Mouse (Mus musculus): ENCODE data around the gene E2f2. TPM values are rescaled to one million over a fixed set of nuclear protein-coding genes. Genes with fewer than 3 reads are reported as not detected.

Gene E2f2
- total RNA-seq, 2 experiments from 2014 or later, result 59.4 to 78.1 TPM

GRCm38 (mm10) chr4:136144126-136144926 lies 27.9 kb upstream of the E2f2 start:
- 0 out of 2 replicates have a peak, but pooled peaks have one; percentile 6 for ATAC-seq (ENCODE audit: poor library complexity, severe bottlenecking)

- ATAC-seq (ENCODE audit: poor library complexity, severe bottlenecking), result no peak
Measured at GRCm38 (mm10) chr4:136144927-136145292, 27.3 kb upstream of the E2f2 start.

DNA sequence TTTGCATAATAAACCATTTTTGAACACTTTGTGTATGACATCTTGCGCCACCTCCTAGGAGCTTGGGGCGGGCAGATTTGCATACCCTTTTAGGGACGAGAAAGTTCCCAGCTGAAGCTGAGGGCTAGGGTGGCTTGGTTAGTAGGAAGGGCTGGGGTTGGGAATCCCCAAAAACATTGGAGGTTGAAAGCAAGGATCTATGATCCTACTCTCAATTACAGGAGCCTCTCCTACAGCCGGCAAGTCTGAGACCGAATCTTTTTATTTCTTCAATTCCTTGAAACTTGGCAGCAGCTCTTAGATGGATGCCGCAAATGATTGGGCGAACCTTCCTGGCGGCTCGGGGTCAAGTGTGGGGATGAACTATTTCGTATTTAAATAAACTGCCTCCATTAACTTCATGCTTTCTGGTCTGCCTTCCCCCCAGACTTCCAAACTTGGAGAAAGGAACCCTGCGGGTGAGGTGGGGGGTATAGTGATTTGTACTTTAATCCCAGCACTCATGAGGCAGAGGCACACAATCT lies 26.8 kb upstream of the E2f2 start:
- ATAC-seq (ENCODE audit: poor library complexity, severe bottlenecking), result no peak

DNA sequence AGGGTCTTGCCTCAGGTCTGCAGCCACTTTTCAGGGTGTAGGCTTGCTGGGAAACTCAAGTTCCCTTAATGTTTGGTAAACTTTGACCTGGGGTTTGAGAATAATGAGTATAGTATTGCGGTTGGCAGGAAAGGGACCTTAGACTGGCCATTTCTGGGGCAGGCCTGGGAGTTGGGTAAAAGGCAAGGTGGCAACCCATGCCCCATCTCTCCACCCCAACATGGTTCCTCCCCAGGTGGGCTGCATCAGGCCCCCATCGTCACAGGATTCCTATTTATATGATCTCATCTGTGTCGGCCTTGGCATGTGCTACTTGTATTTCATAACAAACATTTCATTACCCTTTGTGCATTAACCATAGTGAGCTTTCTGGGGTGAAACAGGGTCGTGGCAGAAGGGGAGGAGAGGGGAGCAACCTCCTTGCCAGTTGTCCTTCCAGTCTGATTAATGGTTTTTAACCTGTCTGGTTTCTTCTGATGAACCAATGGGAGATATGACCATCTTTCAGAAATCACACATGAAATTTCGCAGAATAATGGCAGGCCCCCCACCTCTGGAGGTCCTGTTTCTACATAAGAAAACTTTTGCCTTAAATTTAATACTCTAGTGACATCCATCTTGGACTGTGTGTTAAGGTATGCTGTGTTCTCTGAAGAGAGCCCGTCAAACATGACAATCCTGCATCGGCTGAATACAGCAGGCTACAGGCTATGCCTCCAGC lies 26.0 kb upstream of the E2f2 start:
- no peak for ATAC-seq (ENCODE audit: poor library complexity, severe bottlenecking)

DNA sequence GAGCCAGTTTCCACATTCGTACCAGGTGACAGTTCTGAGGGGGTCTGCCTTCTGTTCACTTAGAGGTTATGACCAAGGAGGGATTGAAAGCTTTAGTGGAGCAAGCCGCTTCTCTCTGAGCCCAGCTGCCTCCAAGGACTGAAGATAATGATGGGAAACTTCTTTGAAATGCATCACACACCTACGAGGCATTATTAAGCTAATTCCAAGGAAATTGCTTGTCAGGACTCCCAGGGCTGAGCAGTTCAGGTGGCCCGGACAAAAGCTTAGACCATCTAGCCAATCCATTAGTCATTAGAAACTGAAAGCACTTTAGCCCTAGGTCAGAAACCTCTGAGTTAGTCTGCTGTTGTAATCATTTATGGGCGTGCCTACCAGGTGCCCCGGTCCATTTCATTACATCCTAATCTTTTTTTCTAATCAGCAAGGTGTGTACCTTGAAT lies 25.5 kb upstream of the E2f2 start:
- no peak for ATAC-seq (ENCODE audit: poor library complexity, severe bottlenecking)

DNA sequence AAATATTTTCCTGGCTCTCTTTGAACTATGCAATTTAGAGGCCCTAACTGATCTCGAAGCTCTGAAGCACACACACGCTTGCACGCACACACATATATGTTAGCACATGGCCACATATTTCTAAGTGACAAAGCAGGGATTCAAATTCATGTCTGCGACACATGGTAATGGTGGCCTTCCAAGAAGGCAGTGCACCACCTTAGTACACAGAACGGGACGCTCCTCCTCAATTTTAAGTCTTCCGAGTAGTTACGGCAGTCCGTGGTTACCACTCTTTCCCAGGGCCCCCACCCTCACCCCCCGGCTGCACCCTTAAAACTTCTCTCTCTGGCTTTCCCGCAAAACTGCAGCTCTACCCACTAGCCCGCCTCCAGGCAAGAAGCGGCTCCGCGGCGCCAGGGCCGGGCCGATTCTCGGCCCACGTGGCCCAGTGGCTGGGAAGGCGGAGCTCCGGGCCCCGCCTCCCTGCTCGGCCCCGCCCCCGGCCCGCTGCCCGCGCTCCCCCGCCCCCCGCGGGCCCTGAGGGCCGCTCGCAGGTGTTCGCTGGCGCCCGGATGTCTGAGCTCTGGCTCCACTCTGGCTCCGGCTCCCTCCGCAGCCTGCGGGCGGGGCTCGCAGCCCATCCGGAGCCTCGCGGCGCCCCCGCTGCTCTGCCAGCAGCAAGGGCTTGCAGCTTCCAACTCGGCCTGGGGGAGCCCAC lies 24.6 kb upstream of the E2f2 start:
- peak; percentile 58 for ATAC-seq (ENCODE audit: poor library complexity, severe bottlenecking)

GRCm38 (mm10) chr4:136148342-136149044 lies 23.7 kb upstream of the E2f2 start:
- no peak for ATAC-seq (ENCODE audit: poor library complexity, severe bottlenecking)

DNA sequence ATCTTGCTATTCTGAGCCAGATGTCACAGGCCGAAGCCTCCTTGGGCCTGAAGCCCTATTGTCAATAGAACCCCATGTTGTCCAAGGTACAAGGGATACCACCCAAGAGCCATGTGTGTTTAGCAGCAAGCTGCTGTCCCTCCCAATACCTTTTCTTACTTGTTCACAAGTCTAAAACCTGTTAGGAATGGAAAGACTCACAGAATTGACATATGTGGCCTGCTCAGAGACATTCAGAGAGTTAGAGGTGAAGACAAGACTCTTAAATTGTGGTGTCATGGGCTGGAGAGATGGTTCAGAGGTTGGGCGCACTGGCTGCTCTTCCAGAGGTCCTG lies 23.2 kb upstream of the E2f2 start:
- ATAC-seq (ENCODE audit: poor library complexity, severe bottlenecking), result no peak

- no peak for ATAC-seq (ENCODE audit: poor library complexity, severe bottlenecking)
Measured at GRCm38 (mm10) chr4:136149734-136150133, 22.5 kb upstream of the E2f2 start.

DNA sequence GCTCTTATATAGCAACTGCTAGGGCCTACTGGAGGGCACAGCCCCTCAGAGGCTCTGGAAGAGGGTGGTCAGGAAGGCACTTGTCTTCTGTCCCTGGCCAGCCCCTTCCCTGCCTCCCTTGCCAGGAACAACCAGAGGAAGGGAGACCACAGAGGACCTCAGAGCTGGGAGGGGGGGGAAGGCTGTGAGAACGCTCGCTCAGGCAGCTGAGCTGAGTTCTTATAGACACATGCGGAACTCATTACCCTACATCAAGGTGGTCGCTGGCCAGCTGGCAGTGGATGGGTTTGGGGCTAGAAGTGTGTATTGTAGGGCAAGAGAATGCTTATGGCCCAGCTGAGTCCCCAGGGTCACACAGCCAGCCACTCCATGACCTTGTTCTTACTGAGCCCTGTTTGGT lies 21.6 kb upstream of the E2f2 start:
- no peak for ATAC-seq (ENCODE audit: poor library complexity, severe bottlenecking)

GRCm38 (mm10) chr4:136152821-136153220 lies 19.4 kb upstream of the E2f2 start:
- ATAC-seq (ENCODE audit: poor library complexity, severe bottlenecking), result no peak

DNA sequence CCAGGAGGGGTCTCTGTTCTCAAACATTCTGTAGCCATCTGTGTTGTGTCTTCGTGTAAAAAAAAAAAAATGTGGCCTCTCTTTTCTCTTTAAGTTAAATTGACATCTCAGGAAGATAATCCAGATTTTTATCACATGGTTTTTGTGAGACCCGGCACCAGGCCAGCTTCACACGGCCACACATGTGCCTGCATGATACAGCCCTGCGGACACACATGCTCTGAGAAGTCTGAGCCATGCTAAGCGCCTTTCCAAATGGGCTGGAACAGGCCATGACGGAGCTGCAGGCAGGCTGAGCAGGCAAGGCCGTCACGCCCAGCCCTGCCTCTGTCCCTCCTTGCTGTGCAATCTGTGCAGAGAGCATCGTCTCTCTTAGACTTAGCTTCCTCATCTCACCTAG lies 17.7 kb upstream of the E2f2 start:
- ATAC-seq (ENCODE audit: poor library complexity, severe bottlenecking), result no peak

DNA sequence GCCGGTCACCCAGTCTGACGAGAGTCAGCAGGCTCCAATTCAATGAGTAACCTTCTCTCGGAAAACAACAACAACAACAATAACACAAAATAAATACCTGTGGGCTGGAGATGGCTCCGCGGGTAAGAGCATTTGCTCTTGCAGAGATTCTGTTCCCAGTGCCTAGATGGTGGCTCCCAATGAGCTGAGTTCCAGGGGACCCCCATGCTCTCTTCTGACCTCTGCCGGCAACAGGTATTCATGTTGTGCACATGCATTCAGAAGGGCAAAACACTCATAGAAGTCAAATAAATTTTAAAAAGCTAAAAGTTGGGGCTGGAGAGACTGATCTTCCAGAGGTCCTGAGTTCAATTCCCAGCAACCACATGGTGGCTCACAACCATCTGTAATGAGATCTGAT lies 13.7 kb upstream of the E2f2 start:
- no peak for ATAC-seq (ENCODE audit: poor library complexity, severe bottlenecking)

DNA sequence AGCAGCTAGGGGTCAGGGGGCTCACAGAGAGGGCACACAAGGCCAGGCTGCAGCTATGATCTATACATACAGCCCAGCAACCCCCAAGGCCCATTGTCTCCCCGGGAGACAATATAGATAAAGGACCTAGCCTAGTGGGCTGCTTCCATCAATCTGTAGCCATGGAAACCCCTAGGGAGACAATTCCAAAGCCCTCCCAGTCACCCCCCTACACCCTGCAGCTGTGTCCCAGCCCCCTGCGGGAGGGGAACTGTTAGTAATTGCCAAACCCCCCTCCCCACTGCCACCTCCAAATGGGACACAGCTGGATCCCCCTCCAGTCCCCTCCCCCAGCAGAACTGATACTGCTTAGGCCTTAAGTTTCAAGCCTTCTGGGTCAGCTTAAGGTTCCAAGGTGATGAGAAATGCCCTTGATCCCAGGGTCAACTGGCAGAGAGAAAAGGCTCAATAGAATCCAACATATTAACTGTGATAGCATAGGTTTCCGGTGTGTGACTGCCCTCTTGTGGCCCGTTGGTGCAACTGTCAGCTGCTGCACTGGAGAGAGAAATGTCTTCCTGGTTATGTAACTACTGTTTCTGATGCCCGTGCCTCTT lies 12.3 kb upstream of the E2f2 start:
- peak; percentile 89 for ATAC-seq (ENCODE audit: poor library complexity, severe bottlenecking)

DNA sequence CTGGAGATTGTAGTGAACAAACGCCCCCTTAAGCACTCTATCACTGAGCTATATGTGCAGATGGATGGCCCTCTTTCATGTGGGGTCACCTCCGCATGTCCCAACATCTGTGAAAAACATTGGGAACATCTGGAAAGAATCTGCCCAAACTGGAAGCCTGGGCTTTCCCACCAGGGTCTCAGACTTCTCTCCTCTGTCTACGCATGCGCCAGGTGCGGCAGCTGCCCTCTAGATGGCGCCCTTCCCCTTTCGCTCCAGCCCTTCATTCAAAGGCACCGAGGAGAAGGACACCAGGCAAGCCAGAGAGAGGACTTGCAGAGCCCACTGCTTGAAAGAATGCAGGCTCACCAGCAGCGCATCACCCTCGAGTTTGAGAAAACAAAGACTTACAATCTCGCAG lies 8.7 kb upstream of the E2f2 start:
- ATAC-seq (ENCODE audit: poor library complexity, severe bottlenecking), result peak; percentile 94

GRCm38 (mm10) chr4:136164981-136165380 lies 7.2 kb upstream of the E2f2 start:
- no peak for ATAC-seq (ENCODE audit: poor library complexity, severe bottlenecking)

- no peak for ATAC-seq (ENCODE audit: poor library complexity, severe bottlenecking)
Measured at GRCm38 (mm10) chr4:136167701-136168100, 4.5 kb upstream of the E2f2 start.

DNA sequence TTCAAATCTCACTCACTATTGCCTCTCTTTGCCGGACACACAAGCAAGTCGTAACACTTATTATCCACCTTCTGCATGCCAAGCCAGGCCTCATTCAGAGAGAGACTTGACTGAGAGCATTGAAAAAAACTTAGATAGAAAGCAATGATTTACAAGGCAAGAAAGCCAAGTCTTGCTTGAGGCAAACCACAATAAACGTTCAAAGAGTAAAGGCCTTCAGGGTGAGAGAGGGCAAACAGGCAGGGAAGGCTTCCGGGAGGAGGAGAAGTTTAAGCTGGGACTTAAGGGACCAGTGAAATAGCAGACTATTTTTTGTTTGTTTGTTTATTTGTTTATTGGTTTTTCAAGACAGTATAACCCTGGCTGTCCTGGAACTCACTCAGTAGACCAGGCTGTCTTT lies 1.8 kb upstream of the E2f2 start:
- no peak for ATAC-seq (ENCODE audit: poor library complexity, severe bottlenecking)

GRCm38 (mm10) chr4:136171455-136171854 lies 739 bp upstream of the E2f2 start:
- no peak for ATAC-seq (ENCODE audit: poor library complexity, severe bottlenecking)

GRCm38 (mm10) chr4:136172542-136173209 lies 482 bp downstream of the E2f2 start:
- ATAC-seq (ENCODE audit: poor library complexity, severe bottlenecking), result peak; percentile 3; the same call in 1 of the 2 replicates

Measured in megakaryocyte, adult 5-6 weeks (primary cell).